Mouse (Mus musculus) T-cell, adult 2 months (primary cell): Measurements from ENCODE around the gene Hey2.

ENCODE experiments used
- DNase-seq: peaks from one replicate; pipeline ENCODE4 v3.0.0; 2022; ENCODE audit warnings: low spot score

The Hey2 gene

GRCm38 (mm10) chr10:30791016-30791415 lies 51.6 kb downstream of the Hey2 start:
- no peak for DNase-seq

- DNase-seq: no peak
These were observed 53.1 kb downstream of the Hey2 start for GRCm38 (mm10) chr10:30789521-30789920.

GRCm38 (mm10) chr10:30788340-30788721 lies 54.3 kb downstream of the Hey2 start:
- no peak for DNase-seq

GRCm38 (mm10) chr10:30787684-30788339 lies 54.8 kb downstream of the Hey2 start:
- no peak for DNase-seq

- no peak for DNase-seq
These were observed 56.4 kb downstream of the Hey2 start for GRCm38 (mm10) chr10:30786103-30786754.
